Mouse (Mus musculus): ENCODE results near the gene Pde6g. TPM values are rescaled to one million over a fixed set of nuclear protein-coding genes. Genes with fewer than 3 reads are reported as not detected.

The Pde6g gene
- total RNA-seq, 2 experiments from 2014 or later = 0.39 TPM; not detected in 1

DNA sequence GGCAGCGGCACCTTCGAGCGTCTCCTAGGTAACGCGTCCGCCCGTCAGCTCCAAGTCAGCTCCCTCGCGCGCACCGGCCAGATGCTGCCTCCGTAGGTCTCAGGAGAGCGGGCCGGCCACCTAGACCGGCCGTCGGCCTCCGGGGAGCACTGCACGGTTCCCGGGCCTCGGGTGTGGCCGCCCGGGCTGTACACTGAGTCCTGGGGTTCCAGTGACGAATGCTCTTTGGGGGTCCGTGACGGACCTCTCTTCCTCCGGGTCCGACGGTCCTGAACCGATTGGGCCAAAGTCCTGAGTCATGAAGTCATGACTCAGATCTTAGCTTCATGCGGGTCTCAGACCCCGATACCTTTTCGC lies 14.4 kb upstream of the Pde6g start:
- DNase-seq (ENCODE audit: low spot score in 2 of 2) = no peak

- peak; percentile 85 to 93 for DNase-seq (ENCODE audit: low spot score in 2 of 2)
Measured at GRCm38 (mm10) chr11:120467051-120467735, 13.9 kb upstream of the Pde6g start, which contains the start of gene Arl16. Gene Arl16, minus strand, starts transcription at chr11:120467607.

DNA sequence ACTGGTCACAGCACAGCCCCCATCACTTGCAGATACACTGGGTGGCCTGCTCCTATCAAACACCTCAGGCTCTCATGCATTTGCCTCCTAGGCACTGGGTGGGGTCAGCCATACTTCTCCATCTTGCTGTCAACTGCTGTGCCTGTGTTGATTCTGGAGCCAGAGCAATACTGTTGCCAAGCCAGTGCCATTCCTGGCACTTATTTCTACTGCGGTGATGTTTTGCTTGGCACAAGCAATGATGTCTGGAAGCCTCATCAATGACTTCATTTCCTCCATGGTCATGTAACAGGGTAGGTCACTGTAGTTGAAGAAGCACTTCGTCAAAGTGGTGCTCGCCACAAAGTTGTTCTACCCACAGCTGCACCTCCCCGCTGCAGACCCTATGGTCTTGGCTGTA lies 12.2 kb upstream of the Pde6g start:
- no peak for DNase-seq (ENCODE audit: low spot score in 2 of 2)

DNA sequence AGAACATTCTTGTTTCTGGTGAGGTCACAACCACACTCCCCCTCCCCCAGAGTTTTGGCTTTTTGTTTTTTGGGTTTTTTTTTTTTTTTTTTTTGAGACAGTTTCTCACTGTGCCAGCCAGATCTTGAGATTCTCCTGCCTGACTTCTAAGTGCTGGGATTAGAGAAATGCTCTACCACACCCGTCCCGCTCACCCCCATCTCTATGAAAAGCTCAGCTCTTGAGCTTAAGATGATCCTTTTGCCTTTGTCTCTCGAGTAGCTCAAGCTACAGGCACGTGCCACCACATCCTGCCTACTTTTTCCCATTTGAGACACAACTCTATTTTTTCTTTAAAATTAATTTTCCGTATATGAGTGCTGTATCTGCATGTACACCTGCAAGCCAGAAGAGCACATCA lies 11.1 kb upstream of the Pde6g start:
- DNase-seq (ENCODE audit: low spot score in 2 of 2) = no peak

DNA sequence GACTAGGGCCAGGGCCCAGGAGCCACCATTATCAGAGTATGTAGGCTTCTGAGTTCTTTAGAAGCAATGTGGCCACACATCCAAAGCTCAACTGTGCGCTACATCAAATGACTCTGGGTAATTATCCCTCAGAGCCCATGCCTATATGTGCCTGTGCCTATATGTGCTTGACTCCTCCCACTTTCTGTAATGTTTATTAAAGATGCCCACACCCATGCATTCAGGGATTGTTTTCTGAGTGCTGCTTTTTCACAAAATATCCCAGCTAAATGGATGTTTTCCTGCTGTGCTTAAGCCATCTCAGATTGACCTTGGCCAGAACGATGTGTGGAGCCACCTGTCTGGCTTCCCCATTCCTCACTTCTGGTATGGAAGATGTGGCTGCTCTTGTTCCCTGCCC lies 10.2 kb upstream of the Pde6g start:
- DNase-seq (ENCODE audit: low spot score in 2 of 2) = no peak

DNA sequence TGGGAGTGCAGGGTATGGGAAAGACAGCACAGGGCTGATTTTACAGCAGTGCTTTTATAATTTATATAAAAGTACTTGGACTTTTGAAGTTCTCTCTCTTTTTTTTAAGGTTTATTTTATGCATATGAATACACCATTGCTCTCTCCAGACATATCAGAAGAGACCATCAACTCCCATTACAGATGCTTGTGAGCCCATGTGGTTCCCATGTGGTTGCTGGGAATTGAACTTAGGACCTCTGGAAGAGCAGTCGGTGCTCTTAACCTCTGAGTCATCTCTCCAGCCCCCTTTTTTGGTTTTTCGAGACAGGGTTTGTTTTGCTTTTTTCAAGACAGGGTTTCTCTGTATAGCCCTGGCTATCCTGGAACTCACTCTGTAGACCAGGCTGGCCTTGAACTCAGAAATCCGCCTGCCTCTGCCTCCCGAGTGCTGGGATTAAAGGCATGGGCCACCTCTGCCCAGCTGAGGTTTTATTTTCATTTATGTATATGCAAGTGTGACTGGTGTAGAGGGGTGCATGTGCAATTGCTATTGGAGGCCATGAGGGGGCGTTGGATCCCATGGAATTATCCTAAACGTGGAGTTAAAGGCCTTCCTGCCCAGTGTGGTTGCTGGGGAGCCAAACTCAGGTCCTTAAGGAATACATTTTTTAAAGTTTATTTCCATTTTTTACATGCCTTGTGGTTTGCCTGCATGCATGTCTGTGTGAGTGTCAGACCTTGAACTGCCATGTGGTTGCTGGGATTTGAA lies 5.7 kb upstream of the Pde6g start:
- DNase-seq (ENCODE audit: low spot score in 2 of 2) = no peak

- DNase-seq (ENCODE audit: low spot score in 2 of 2) = peak; percentile 47 to 79
Measured at GRCm38 (mm10) chr11:120457772-120458751, 4.8 kb upstream of the Pde6g start, which contains the start of the genes Oxld1 and Ccdc137. Gene Oxld1, minus strand, starts transcription at chr11:120458068. Gene Ccdc137, plus strand, starts transcription at chr11:120458115.

- DNase-seq (ENCODE audit: low spot score in 2 of 2) = no peak
Measured at GRCm38 (mm10) chr11:120457370-120457769, 4.1 kb upstream of the Pde6g start.

DNA sequence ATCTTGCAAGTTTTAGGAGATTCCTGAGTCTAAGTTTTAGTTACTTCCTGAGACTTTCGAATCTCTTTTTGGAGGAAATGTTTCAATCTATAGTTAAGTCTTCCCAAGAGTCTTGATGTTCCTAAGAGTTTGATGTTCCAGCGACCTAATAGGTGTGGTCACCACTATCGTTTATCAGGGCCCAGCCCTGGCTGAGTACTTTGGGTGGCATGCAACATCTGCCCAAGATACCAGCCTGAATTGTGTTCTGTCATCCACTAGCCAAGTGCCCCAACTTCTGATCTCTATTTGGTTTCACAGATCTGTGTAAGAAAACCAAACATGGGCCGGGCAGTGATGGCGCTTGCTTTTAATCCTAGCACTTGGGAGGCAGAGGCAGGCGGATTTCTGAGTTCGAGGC lies 2.1 kb upstream of the Pde6g start:
- DNase-seq (ENCODE audit: low spot score in 2 of 2) = no peak

GRCm38 (mm10) chr11:120454965-120455364 lies 1.7 kb upstream of the Pde6g start:
- no peak for DNase-seq (ENCODE audit: low spot score in 2 of 2)

- no peak for DNase-seq (ENCODE audit: low spot score in 2 of 2)
Measured at GRCm38 (mm10) chr11:120452246-120452645, 1.1 kb downstream of the Pde6g start.

- DNase-seq (ENCODE audit: low spot score in 2 of 2) = no peak
Measured at GRCm38 (mm10) chr11:120447179-120447578, 6.1 kb downstream of the Pde6g start.

DNA sequence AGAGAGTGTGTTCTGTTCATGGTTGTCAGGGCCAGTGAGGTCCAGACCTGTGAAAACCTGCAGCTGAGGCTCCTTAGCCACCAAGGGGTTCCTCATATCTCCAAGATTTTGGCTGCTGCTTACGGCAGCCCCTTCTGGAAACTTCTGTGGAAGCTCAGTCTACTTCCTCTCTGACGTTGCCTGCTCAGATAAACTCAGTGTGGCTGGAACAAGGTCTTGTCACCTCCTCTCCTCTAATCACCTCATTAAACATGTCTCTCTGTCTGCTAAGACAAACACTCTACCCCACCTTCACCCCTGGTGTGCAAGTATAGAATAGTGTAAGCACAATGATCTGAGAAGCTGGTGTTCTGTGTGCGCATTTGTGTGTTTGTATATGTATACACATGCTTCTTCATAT lies 7.8 kb downstream of the Pde6g start:
- no peak for DNase-seq (ENCODE audit: low spot score in 2 of 2)

GRCm38 (mm10) chr11:120444106-120444505 lies 9.2 kb downstream of the Pde6g start:
- DNase-seq (ENCODE audit: low spot score in 2 of 2) = no peak

- DNase-seq (ENCODE audit: low spot score in 2 of 2) = no peak
Measured at GRCm38 (mm10) chr11:120442765-120443280, 10.5 kb downstream of the Pde6g start.

DNA sequence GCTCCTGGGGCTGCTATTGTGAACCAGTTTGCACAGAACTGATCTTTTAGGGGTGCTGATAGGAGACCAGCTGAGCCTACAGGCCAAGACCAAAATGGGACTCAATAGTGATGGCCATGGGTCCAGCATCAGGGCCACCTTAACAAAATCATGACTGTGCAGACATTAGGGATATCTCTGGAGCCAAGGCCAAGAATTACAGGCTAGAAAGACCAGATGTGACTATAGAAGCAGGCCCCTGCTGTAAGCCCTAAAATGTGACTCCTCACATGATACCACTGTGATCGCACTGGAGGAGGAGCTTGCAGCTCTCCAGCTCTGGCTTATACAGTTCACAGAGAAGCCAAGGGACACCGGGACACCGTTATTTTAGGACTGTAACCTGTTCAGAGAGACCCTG lies 11.0 kb downstream of the Pde6g start, which contains the start of gene Tspan10:
TSS of gene Tspan10 (plus strand) at position 301 of the 400 bp plus-strand sequence.
- DNase-seq (ENCODE audit: low spot score in 2 of 2) = no peak

GRCm38 (mm10) chr11:120437857-120438385 lies 15.4 kb downstream of the Pde6g start:
- DNase-seq (ENCODE audit: low spot score in 2 of 2) = no peak

DNA sequence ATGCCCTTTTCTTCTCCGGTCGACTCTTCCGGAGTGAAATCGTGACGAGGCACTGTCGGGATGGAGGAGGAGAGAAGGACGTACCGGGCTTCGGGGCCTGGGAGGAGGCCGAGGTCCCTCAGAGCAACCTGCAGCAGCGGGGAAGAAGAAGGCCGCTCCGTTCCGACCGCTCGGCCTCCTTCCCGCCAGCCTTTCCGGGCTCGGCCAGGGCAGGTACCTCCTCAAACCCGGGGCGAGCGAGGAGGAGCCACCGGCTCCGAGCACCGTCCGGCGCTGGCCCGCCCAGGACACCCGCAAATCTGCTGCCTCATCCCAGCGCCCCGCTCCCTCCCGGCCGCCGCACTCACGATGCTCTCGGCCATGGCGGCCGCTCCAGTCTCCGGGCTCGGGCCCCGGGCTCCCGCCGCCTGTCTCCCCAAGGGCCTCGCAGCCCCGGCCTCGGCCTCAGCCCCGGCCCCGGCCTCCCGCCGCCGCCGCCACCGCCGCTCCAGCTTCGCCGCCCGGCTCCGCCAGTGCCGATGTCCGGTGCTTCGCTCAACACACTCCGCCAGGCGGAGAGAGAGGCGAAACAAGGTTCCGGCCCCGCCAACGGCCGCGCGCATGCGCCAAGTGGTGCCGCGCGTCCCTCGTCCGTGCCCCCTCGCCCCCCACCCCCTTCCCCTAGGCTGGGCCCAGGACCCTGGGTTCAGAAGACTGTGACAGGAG lies 16.0 kb downstream of the Pde6g start, which contains the start of gene Nploc4:
TSS of gene Nploc4 (minus strand) at position 557 of the 705 bp plus-strand sequence.
- DNase-seq (ENCODE audit: low spot score in 2 of 2) = peak; percentile 88 to 92

- DNase-seq (ENCODE audit: low spot score in 2 of 2) = no peak
Measured at GRCm38 (mm10) chr11:120426727-120427126, 26.6 kb downstream of the Pde6g start.
